Mouse (Mus musculus) large intestine, adult 2 months (tissue): ENCODE results near the gene Slc25a28. TPM values are rescaled to one million over a fixed set of nuclear protein-coding genes. Genes with fewer than 3 reads are reported as not detected.

ENCODE experiments used
- polyA plus RNA-seq: library from polyadenylated mRNA; depleted of rRNA; stranded (reverse); fragments of >200 nt; gene quantifications from 2 replicates; pipeline ENCODE4 v1.2.3, GENCODE M21; 2012; rRNA removed

Gene Slc25a28
- polyA plus RNA-seq, 1 experiment, result 66.6 TPM

Other genes with a start within 250 kb of the Slc25a28 start
- gene Cnnm1, start 234.4 kb downstream of the Slc25a28 start, polyA plus RNA-seq, result 0.48 and 0.55 TPM in 2 replicates
- gene Got1, start 150.3 kb downstream of the Slc25a28 start, polyA plus RNA-seq, result 53.4 and 74.3 TPM in 2 replicates
- 9.1 and 11.7 TPM in 2 replicates for gene Nkx2-3, start 62.6 kb downstream of the Slc25a28 start, polyA plus RNA-seq
- 9.6 and 26.0 TPM in 2 replicates for gene Entpd7, start 14.8 kb upstream of the Slc25a28 start, polyA plus RNA-seq
- gene Cutc, start 78.1 kb upstream of the Slc25a28 start, polyA plus RNA-seq, result 9.2 and 9.3 TPM in 2 replicates
- gene Cox15, start 78.1 kb upstream of the Slc25a28 start, polyA plus RNA-seq, result 13.0 and 15.8 TPM in 2 replicates
- 6.2 and 50.4 TPM in 2 replicates for gene Abcc2, start 107.3 kb upstream of the Slc25a28 start, polyA plus RNA-seq